Mouse (Mus musculus): ENCODE measurements around the gene Dmrt1.
A peak's percentile ranks its signal among the peaks of the same experiment; 100 is the strongest.

The Dmrt1 gene

GRCm38 (mm10) chr19:25574431-25574830 lies 69.0 kb downstream of the Dmrt1 start:
- DNase-seq: no peak

- DNase-seq: no peak
Measured at GRCm38 (mm10) chr19:25574981-25575814, 69.8 kb downstream of the Dmrt1 start.

- DNase-seq: no peak
Measured at GRCm38 (mm10) chr19:25578358-25578757, 72.9 kb downstream of the Dmrt1 start.

GRCm38 (mm10) chr19:25579440-25579839 lies 74.0 kb downstream of the Dmrt1 start:
- no peak for DNase-seq

- no peak for DNase-seq
Measured at GRCm38 (mm10) chr19:25597717-25598232, 92.4 kb downstream of the Dmrt1 start.

- DNase-seq: no peak
Measured at GRCm38 (mm10) chr19:25598626-25599025, 93.2 kb downstream of the Dmrt1 start.

- DNase-seq: no peak
Measured at GRCm38 (mm10) chr19:25601966-25602365, 96.5 kb downstream of the Dmrt1 start.

- DNase-seq: no peak
Measured at GRCm38 (mm10) chr19:25607461-25608205, 102.2 kb downstream of the Dmrt1 start.

GRCm38 (mm10) chr19:25608206-25608580 lies 102.8 kb downstream of the Dmrt1 start:
- DNase-seq: no peak

GRCm38 (mm10) chr19:25608961-25609850 lies 103.8 kb downstream of the Dmrt1 start:
- DNase-seq: no peak

- peak in 1 of 2 experiments; percentile 12 for DNase-seq
Measured at GRCm38 (mm10) chr19:25610015-25610410, 104.6 kb downstream of the Dmrt1 start, which contains the start of gene Dmrt3. Gene Dmrt3, plus strand, starts transcription at chr19:25610301.

GRCm38 (mm10) chr19:25610411-25611111 lies 105.1 kb downstream of the Dmrt1 start:
- peak; percentile 32 to 38 for DNase-seq

GRCm38 (mm10) chr19:25611116-25611515 lies 105.7 kb downstream of the Dmrt1 start:
- DNase-seq: no peak

GRCm38 (mm10) chr19:25611876-25612805 lies 106.7 kb downstream of the Dmrt1 start:
- DNase-seq: no peak

- no peak for DNase-seq
Measured at GRCm38 (mm10) chr19:25612806-25613295, 107.4 kb downstream of the Dmrt1 start.

GRCm38 (mm10) chr19:25613476-25614300 lies 108.3 kb downstream of the Dmrt1 start:
- DNase-seq: no peak

GRCm38 (mm10) chr19:25615889-25616288 lies 110.5 kb downstream of the Dmrt1 start:
- no peak for DNase-seq

GRCm38 (mm10) chr19:25622291-25623251 lies 117.2 kb downstream of the Dmrt1 start:
- DNase-seq: peak; percentile 43 to 68

All from spleen, adult 18-20 months (tissue).